Mouse (Mus musculus): ENCODE data around the gene Rtraf. TPM values are rescaled to one million over a fixed set of nuclear protein-coding genes. Genes with fewer than 3 reads are reported as not detected.

The Rtraf gene
- polyA plus RNA-seq (2012; rRNA removed) = 21.8 and 22.6 TPM in 2 replicates

DNA sequence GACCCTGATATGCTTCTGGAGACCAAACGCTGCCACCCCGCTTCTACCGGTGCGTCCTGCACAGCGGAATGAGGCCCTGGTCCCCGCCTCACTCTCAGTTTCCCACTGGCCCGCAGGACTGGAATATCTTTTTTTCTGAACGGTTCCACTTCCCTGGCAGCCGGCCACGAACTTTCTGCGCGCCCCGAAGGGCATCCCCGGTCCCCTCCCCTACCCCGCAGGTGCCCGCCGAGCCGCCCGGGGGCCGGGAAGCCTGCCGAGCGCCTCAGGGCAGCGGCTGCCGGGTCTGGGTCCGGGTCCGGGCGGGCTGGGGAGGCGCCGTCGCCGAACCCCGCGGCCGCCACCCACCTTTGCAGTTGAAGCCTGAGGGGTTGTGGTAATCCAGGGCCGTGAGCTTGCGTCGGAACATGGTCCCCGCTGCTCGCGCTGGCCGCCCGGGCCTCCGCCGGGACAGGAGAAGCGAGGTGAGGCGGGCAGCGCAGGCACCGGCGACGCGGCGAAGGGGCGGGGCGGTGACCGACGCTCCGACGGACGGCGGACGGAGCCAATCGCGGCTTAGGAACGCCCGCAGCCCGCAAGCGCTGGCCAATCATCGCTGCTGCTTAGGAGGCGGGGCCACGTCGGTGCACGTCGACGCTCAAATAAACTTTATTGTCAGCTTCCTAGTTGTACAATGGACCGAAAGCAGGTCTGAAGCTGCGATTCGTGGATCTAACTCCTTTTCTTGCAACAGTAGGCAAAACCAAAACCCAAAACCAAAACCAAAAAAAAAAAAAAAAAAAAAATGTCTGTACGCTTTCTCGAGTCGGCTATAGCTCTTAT, at the start of gene Rtraf:
Rtraf (minus strand) TSS at position 504 of the 822 bp plus-strand sequence.

Other genes with a start within 250 kb of the Rtraf start
- 0.29 and 0.41 TPM in 2 replicates for gene Gm2237, start 238.7 kb downstream of the Rtraf start, polyA plus RNA-seq (2012; rRNA removed)
- gene Gm5458, start 221.2 kb downstream of the Rtraf start, polyA plus RNA-seq (2012; rRNA removed) = not detected in 2 replicates
- 30.2 and 35.1 TPM in 2 replicates for gene Nid2, start 72.6 kb downstream of the Rtraf start, polyA plus RNA-seq (2012; rRNA removed)
- 20.0 and 20.5 TPM in 2 replicates for gene Gng2, start 153.8 kb upstream of the Rtraf start, polyA plus RNA-seq (2012; rRNA removed)